Mouse (Mus musculus): ENCODE measurements around the gene Foxa1. TPM values are rescaled to one million over a fixed set of nuclear protein-coding genes. Genes with fewer than 3 reads are reported as not detected.

Gene Foxa1
- total RNA-seq, 2 experiments from 2014 or later, result not detected

- intact Hi-C loops (cut with DNase I), result no loop called here
- DNase-seq, result no peak
These were observed 4.6 kb downstream of the Foxa1 start for GRCm38 (mm10) chr12:57541931-57542745.

GRCm38 (mm10) chr12:57541118-57541517 is 5.6 kb downstream of the Foxa1 start:
- intact Hi-C loops (cut with DNase I), result no loop called here
- no peak for DNase-seq

GRCm38 (mm10) chr12:57539551-57539985 is 7.1 kb downstream of the Foxa1 start:
- intact Hi-C loops (cut with DNase I), result loop anchor here (5.0 kb wide), 3 partner anchors 257 to 1017 kb away; no protein-coding TSS in a partner anchor
- no peak for DNase-seq

- intact Hi-C loops (cut with DNase I), result loop anchor here (5.0 kb wide), 3 partner anchors 257 to 1017 kb away; no protein-coding TSS in a partner anchor
- no peak for DNase-seq
These were observed 7.8 kb downstream of the Foxa1 start for GRCm38 (mm10) chr12:57538588-57539550.

- DNase-seq, result no peak
- intact Hi-C loops (cut with DNase I), result loop anchor here (5.0 kb wide), 3 partner anchors 256 to 1016 kb away; no protein-coding TSS in a partner anchor
These were observed 8.7 kb downstream of the Foxa1 start for GRCm38 (mm10) chr12:57537791-57538587.

- no peak for DNase-seq
- intact Hi-C loops (cut with DNase I), result loop anchor here (5.0 kb wide), 3 partner anchors 255 to 1015 kb away; no protein-coding TSS in a partner anchor
These were observed 9.6 kb downstream of the Foxa1 start for GRCm38 (mm10) chr12:57536909-57537670.

- intact Hi-C loops (cut with DNase I), result loop anchor here (5.0 kb wide), 3 partner anchors 254 to 1014 kb away; no protein-coding TSS in a partner anchor
- DNase-seq, result no peak
These were observed 10.4 kb downstream of the Foxa1 start for GRCm38 (mm10) chr12:57536056-57536908.

GRCm38 (mm10) chr12:57534879-57535611 is 11.7 kb downstream of the Foxa1 start:
- no peak for DNase-seq
- intact Hi-C loops (cut with DNase I), result loop anchor here (5.0 kb wide), 3 partner anchors 253 to 1013 kb away; no protein-coding TSS in a partner anchor

- DNase-seq, result no peak
- intact Hi-C loops (cut with DNase I), result no loop called here
These were observed 12.2 kb downstream of the Foxa1 start for GRCm38 (mm10) chr12:57534517-57534878.

- intact Hi-C loops (cut with DNase I), result no loop called here
- DNase-seq, result no peak
These were observed 16.2 kb downstream of the Foxa1 start for GRCm38 (mm10) chr12:57530474-57530873.

GRCm38 (mm10) chr12:57528335-57528734 is 18.4 kb downstream of the Foxa1 start:
- DNase-seq, result no peak
- intact Hi-C loops (cut with DNase I), result no loop called here

- intact Hi-C loops (cut with DNase I), result no loop called here
- DNase-seq, result no peak
These were observed 30.9 kb downstream of the Foxa1 start for GRCm38 (mm10) chr12:57515702-57516377.

- DNase-seq, result no peak
- intact Hi-C loops (cut with DNase I), result no loop called here
These were observed 32.2 kb downstream of the Foxa1 start for GRCm38 (mm10) chr12:57514552-57514951.

- intact Hi-C loops (cut with DNase I), result no loop called here
- no peak for DNase-seq
These were observed 35.2 kb downstream of the Foxa1 start for GRCm38 (mm10) chr12:57511560-57511959.

GRCm38 (mm10) chr12:57511127-57511526 is 35.6 kb downstream of the Foxa1 start:
- DNase-seq, result no peak
- intact Hi-C loops (cut with DNase I), result no loop called here

GRCm38 (mm10) chr12:57509726-57510125 is 37.0 kb downstream of the Foxa1 start:
- intact Hi-C loops (cut with DNase I), result no loop called here
- DNase-seq, result no peak

GRCm38 (mm10) chr12:57508938-57509337 is 37.8 kb downstream of the Foxa1 start:
- no peak for DNase-seq
- intact Hi-C loops (cut with DNase I), result no loop called here
